Mouse (Mus musculus) activated CD4-positive, CD25-positive, alpha-beta regulatory T cell, adult 4 months (primary cell): Measurements from ENCODE around the gene Fbxo2. TPM values are rescaled to one million over a fixed set of nuclear protein-coding genes. Genes with fewer than 3 reads are reported as not detected.
"Not testable (repeated sequence)": the region's sequence is repeated elsewhere in the genome, so short reads cannot be mapped to it uniquely, and the experiment has no call there.

Source experiments
- ATAC-seq: one replicate; pipeline ENCODE4 v1.8.0; 2017
- polyA plus RNA-seq, 2 experiments: library from polyadenylated mRNA; unstranded; fragments of 100-300 nt; shearing (Covaris generic); gene quantifications; one replicate each; pipeline ENCODE4 v1.2.1; 2017

The Fbxo2 gene
- polyA plus RNA-seq, result not detected

DNA sequence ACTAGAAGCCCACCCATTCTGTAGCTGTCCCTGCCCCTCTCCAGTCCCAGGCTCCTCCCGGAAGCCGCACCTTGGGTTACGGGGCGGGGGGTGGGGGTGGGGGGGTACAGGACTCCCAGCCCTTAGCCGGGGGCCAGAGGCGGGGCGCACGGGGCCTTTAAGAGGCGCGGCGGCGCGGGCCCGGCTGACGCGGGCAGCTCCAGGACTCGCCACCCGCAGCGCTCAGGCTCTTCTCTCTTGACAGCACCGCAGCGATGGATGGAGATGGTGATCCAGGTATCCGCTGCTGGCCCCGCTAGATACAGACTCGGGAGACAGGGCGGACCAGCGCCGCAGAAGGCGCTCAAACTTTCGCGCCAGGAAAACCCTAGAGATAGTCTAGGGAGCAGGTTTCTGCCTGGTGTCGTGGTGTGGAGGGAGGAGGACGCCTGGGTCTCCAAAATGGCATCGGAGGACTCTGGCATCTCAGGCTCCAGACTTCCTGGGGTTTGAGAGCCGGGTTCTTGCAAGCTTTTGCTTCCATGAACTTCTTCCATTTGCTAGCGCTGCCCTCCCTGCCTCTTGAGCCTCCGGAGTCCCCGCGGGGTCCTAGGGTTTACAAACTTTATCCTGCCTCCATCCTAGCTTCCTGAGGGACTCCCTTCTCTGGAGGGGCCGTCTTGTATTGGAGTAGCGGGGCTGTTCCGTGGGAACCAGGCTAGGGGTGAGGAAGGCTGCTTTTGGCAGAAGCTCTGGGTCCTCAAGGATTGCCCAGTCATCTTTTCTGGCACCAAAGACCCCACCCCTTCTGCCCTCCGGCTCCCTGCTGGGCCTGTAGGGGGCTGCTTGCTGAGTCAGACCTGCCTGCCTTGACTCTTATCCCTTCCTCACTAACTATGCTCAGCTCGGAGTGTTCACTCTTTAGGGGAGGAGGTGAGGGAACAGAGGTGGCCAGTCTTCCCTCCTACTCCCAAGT, at the start of gene Fbxo2, which contains the start of gene Fbxo44:
Gene Fbxo2 (plus strand): TSS at position 186 of the 955 bp plus-strand sequence.
Gene Fbxo44 (minus strand): TSS at position 47 of the 955 bp plus-strand sequence.
- peak; percentile 17 for ATAC-seq

- ATAC-seq, result no peak
Observed at GRCm38 (mm10) chr4:148112519-148112918, 47.9 kb upstream of the Fbxo2 start.

DNA sequence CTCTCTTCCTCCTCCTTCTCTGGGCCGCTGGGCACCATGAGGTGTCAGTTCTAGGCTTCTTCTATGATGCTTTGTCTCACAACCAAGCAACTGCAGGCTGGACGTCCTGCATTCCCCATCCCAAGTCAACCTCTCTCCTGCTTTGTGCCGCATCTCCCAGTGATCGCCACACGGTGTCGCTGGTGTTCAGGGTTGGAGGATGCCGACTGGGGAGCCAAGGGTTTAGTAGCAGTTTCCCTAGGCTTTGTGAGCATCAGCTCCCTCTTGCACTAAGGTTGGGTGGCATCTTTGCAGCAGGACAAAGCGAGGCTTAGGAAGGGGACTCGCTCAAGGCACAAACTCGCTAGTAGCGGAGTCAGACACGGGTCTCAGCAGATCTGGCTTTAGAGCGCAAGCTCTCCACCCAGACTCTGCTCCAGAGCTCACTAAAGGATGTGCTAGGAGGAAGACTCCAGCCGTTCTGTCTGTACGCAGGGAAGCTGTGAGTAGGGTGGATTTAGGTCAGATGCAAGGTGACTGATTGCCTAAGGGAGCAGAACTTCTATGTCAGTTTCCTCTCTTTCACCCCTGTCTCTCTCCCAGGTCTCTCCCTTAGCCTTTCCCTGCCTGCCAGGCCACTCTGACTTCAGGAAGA, 45.5 kb upstream of the Fbxo2 start:
- peak; percentile 91 for ATAC-seq

DNA sequence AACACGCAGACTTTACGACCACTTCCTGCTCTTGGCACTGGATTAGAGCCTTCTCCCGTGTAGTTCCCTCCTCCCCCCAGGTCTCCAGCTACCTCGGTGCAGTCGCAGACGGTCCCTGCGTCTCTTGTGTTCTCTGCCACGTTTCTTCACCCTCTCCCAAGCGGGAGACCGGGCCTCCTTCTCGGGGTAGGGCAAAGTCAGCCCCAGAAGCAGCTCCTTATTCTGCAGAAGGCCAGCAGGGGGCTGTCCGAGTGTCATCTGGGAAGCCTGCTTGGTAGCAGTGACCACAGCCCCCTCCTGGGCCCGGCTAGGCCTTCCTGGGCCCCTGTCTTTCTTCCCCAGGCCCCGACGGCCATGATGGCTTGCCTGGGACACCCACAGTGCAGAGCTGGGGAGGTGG, 45.0 kb upstream of the Fbxo2 start:
- ATAC-seq, result peak; percentile 32

DNA sequence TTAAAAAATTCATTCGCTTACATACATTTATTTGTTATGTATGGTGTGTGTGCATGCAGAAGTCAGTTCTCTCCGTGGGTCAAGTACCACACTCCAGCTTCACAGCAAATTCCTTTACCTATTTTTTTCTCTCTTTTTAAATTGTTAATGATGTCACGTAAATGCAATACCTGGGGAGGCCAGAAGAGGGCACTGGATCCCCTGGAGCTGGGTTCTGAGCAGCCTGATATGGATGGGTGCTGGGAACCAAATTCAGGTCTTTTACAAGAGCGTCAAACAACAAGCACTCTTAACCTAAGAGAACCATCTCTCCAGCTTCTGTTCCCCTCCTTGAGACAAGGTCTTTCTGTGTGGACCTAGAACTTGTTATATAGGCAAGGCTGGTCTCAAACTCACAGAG, 43.8 kb upstream of the Fbxo2 start:
- no peak for ATAC-seq

DNA sequence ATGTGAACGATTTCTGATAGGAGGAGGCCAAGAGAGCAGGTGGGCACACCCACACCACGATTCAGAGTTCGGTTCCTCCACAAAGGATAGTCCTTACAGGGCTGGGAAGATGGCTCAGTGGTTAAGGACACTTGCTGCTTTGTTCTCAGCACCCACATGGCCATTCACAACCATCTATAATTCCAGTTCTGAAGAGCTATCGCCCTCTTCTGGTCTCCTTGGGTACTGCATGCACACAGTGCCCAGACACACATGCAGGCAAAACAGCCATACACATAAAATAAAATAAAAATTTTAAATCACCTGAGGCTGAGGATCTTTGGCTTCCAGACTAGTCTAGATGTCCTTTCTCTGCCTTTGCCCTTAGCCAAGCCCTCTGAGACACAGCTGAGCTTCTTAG, 43.0 kb upstream of the Fbxo2 start:
- no peak for ATAC-seq

GRCm38 (mm10) chr4:148119578-148119977, 40.8 kb upstream of the Fbxo2 start:
- not testable (repeated sequence) for ATAC-seq

DNA sequence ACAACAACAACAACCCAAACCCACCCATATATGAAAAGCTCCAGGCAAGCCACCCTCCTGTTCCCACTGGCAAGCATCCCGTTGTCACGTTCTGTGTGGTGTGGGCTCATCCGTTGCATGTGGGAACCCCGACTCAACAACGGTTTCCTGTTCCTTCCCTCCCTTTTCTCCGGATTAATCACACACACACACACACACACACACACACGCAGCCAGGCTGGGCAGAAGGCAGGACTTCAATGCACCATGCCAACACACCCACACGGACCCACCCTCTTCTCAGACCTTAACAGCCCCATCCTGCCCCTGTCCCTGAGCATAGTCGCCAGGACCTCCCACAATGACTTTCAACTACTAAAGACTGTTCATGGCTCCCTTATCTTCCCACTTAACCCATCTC, 39.9 kb upstream of the Fbxo2 start:
- ATAC-seq, result no peak

GRCm38 (mm10) chr4:148121362-148121761, 39.1 kb upstream of the Fbxo2 start:
- ATAC-seq, result no peak

DNA sequence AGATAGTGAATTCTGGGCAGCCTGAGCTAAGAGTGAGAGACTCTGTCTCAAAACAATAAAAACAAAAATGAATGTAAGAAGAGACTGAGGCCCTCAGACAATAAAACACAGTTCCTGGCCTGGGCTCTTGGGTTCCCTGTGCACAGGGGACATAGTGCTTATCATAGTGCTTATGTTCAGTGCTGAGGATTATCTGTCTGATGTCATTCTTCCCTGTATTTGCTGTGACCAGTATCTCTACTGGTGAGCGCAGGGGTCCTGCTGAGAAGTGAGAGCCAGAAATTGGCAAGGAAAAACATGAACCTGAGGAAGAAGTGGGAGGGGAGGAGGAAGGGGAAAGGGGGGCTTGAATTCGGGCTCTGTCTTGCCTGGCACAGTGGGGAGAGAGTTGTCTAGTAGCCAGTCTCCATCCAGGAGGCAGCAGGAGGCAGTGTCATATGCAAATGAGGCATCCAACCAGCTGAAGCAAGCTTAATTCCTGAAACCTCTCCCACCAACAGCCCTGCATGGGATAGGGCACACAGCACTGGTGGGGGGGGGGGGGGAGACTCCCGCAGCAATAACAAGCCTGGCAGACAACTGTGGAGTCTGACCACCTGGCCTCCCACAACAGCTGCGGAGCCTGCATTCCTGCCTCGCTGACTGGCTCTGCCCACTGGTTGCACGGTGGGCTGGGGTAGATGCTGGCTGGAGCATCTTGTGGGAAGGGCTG, 38.3 kb upstream of the Fbxo2 start:
- ATAC-seq, result no peak

DNA sequence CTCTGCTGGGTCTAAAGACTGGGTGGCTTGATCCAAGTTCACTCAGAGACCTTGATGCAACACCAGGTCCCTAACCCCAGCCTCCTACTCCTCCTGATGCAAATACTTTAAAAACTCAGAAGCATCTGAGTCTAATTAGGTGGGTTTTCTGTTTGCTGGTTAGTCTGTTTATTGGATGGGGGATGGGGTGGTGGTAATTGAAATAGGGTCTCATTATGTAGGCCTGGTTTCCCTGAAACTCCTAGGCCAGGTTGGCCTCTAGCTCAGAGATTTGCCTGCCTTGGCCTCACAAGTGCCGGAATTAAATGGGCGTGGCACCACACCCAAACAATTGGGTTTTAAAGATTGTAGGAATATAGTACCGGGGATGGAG, 37.7 kb upstream of the Fbxo2 start:
- no peak for ATAC-seq

DNA sequence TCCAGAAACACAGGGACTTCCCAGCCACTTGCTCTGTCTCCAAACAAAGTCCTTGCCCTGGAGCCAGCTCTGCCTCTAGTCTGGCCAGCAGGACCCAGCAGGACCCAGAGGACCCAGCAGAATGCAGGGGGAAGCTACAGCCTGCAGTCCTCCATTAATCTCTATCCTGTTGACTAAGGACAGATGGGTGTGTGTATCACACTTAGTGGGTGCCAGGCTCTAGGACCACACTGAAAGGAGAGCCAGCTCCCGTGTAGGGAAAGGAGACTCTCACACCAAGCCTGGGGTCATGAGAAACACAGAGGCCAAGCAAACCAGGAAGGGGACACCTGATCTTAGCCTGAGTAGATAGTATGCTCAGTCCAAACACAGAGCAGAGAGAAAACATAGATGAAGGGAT, 32.2 kb upstream of the Fbxo2 start:
- ATAC-seq, result no peak

DNA sequence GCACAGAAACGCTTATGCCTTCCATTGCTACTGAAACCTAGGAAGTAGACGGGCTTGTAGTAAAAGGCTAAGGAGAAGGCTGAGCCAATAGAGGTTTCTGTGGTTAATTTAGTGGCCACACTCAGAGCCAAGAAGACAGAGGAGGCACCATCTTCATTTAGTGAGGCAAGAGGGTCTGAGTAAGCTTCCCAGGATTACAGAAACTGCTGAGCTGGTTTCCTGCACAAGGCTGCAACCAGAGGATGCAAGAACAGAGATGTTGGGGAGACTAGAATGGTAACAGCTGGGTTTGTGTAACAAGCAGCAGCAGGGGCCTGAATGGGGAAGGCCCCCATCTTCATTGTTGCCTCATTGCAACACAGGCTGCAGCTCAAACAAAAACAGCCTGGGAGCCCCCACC, 31.7 kb upstream of the Fbxo2 start:
- no peak for ATAC-seq

DNA sequence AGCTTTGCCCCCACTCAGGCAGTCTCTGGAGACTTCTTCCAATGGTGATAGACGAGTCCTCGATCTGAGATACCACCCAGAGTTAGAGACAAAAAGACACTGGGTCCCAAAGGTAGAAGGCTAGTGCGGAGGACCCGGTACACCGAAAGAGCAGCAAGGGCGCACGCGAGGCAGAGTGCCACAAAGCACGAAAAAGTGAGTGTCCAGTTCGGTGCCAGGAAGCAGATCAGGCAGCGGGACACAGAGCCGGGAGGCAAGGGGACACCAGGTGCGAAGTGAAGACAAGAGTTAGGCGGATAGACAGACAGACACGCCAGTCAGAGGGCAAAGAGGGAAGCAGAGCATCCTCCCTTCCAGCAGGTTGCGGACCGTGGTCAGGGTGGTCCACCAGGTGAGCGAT, 30.3 kb upstream of the Fbxo2 start, which contains the start of gene Mad2l2:
Gene Mad2l2 (plus strand): TSS at position 252 of the 400 bp plus-strand sequence.
- ATAC-seq, result no peak

GRCm38 (mm10) chr4:148130561-148131413, 29.6 kb upstream of the Fbxo2 start, which contains the start of gene Draxin:
Gene Draxin, minus strand, starts transcription at chr4:148130698.
- no peak for ATAC-seq

- ATAC-seq, result no peak
Observed at GRCm38 (mm10) chr4:148131497-148132081, 28.8 kb upstream of the Fbxo2 start.

DNA sequence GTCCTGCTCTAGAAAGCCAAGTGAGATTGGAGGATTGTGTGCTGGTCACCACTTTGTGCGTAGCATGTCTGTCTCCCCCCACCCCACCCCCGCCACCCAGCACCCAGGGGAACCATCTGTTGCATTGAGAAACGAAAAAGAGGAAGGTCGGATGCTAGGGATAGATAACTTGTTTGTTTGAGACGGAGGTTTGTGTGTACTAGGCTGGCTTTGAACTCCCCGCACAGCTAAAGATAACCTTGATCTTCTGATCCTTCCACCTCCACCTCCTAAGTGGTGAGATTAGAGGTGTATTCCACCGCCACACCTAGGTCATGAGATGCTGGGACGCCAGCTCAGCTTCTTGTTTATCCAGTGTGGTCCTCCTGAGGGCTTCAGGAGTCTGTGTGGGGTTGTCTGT, 25.4 kb upstream of the Fbxo2 start:
- no peak for ATAC-seq

DNA sequence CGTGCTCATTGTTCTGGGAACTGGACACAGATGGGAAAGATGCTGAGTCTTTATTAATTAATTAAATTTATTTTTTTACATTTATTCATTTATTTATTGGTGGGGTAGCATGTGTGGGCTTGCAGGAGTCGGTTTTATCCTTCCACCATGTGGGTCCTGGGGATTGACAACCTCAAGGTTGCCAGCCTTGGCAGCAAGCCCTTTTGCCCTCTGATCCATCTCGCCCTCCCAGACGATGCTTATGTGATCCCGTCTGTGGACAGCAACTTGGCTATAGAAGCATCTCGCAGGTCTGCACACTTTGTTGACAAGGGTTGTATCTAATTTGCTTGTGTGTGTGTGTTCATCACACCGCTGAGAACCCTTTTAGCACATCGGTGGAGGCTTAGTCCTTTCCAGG, 22.9 kb upstream of the Fbxo2 start:
- ATAC-seq, result no peak

- peak; percentile 26 for ATAC-seq
Observed at GRCm38 (mm10) chr4:148139767-148140097, 20.7 kb upstream of the Fbxo2 start.

DNA sequence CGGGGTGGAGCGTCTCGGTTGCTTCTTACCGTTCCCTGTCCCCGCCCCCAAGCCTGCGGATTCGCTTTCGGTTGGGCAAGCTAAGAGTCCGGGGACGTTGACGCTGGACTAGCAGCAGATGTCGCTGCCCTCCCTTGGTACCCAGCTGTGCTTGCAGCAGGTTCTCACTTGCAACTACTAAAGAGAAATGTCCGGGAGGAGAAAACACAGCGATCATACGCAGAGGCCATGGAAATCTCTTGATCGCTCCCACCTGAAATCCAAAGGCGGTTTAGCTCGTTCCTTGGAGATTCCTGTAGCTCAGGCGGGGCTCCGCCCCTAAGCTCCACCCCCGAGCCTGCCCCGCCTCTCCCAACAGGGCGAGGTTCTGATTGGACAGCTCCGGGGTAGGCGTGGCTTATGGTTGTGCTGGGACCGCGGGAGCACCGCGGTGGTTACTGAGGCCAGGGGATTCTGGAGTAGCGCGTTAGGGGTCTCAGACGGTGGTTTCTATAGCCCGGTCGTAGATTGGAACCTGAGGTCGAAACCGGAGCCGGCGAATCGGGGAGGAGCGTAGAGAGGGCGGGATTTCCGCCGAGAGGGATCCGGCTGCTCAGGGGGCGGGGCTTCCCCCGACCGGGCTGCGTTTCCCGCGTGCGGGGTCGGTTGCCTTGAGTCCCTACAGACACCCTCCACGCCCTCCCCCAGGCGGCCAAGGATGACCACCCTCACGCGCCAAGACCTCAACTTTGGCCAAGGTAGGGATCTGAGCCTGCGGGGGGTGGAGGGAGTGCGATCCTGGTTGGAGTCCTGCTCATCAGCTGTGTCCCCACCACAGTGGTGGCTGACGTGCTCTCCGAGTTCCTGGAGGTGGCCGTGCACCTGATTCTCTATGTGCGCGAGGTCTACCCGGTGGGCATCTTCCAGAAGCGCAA, 20.1 kb upstream of the Fbxo2 start:
- ATAC-seq, result peak; percentile 87

- ATAC-seq, result no peak
Observed at GRCm38 (mm10) chr4:148143721-148144120, 16.7 kb upstream of the Fbxo2 start.
